In the genomic region with DNA sequence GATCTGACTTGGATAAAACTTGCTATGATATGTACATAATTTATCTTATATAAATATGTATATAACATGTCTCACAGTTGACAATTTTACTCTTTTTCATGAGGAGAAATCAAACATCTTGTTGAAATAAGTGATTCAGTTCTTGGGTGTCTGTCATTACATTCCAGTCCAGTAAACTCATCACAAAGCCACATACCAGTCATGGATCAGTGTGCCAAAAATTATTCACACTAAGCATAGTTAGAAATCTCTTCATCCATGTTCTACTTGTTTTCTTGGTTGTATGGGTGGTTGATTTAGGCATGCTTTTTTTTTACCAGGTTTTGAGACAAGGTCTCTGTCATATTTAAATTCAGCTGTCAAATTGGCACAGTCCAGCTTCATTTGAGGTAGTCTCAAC, we compare ENCODE assay signal across 43 mouse cellular contexts. TPM values are rescaled to one million over a fixed set of nuclear protein-coding genes. Genes with fewer than 3 reads are reported as not detected.
"Had no signal": no experiment of that assay in that cellular context is flagged by ENCODE, and none has a peak within 500 bp of the region (broad histone marks: within the 10 kb centered on the region; RNA-seq: fewer than 3 reads in every experiment).

No protein-coding gene starts in this region.

- H3K4me3 ChIP-seq: gastrocnemius, adult 2 months; heart, adult 2 months; heart, embryonic 13.5 days; heart, embryonic 15.5 days; hindbrain, embryonic 13.5 days; hindbrain, embryonic 15.5 days; limb, embryonic 13.5 days; limb, embryonic 15.5 days; liver, embryonic 12.5 days had no signal

- H3K36me3 ChIP-seq: heart, embryonic 13.5 days; heart, embryonic 15.5 days; hindbrain, embryonic 13.5 days; hindbrain, embryonic 15.5 days; limb, embryonic 13.5 days; limb, embryonic 15.5 days; liver, embryonic 12.5 days had no signal

- H3K27me3 ChIP-seq: heart, embryonic 13.5 days; heart, embryonic 15.5 days; hindbrain, embryonic 13.5 days; hindbrain, embryonic 15.5 days; limb, embryonic 13.5 days; limb, embryonic 15.5 days; liver, embryonic 12.5 days had no signal

- DNase-seq: gastrocnemius, adult 2 months; gastrocnemius, postnatal 10 days; gastrocnemius, postnatal 25 days; heart, adult 11 months; heart, adult 2 months; heart, postnatal 14 days; heart, postnatal 36 days; kidney, adult 11 months; kidney, adult 2 months; kidney, postnatal 10 days; kidney, postnatal 25 days; kidney, postnatal 4 days; layer of hippocampus, adult 9-11 months; layer of hippocampus, postnatal 36 days; left cerebral cortex, postnatal 4 days had no signal

- H3K4me1 ChIP-seq: heart, embryonic 13.5 days; heart, embryonic 15.5 days; hindbrain, embryonic 13.5 days; hindbrain, embryonic 15.5 days; limb, embryonic 13.5 days; limb, embryonic 15.5 days; liver, embryonic 12.5 days had no signal

- H3K9me3 ChIP-seq: heart, embryonic 13.5 days; heart, embryonic 15.5 days; hindbrain, embryonic 13.5 days; hindbrain, embryonic 15.5 days; limb, embryonic 13.5 days; limb, embryonic 15.5 days; liver, embryonic 12.5 days had no signal

- H3K4me2 ChIP-seq: heart, embryonic 11.5 days; heart, embryonic 13.5 days; heart, embryonic 15.5 days; hindbrain, embryonic 13.5 days; hindbrain, embryonic 15.5 days; limb, embryonic 13.5 days; limb, embryonic 15.5 days; liver, embryonic 12.5 days had no signal

- ATAC-seq: hindbrain, postnatal 0 days; intestine, embryonic 16.5 days; liver, embryonic 12.5 days had no signal

- H3K27ac ChIP-seq: gastrocnemius, adult 2 months; heart, adult 2 months; heart, embryonic 13.5 days; heart, embryonic 15.5 days; hindbrain, embryonic 13.5 days; hindbrain, embryonic 15.5 days; hindbrain, postnatal 0 days; limb, embryonic 13.5 days; limb, embryonic 15.5 days; liver, embryonic 12.5 days; liver, embryonic 14.5 days had no signal

- H3K9ac ChIP-seq: heart, embryonic 13.5 days; heart, embryonic 15.5 days; hindbrain, embryonic 13.5 days; hindbrain, embryonic 15.5 days; limb, embryonic 13.5 days; limb, embryonic 15.5 days; liver, embryonic 12.5 days; liver, embryonic 14.5 days had no signal

RNA-seq across cellular contexts. Expression of a gene that starts 4.7 kb away (rescaled TPM):
- total RNA-seq: gastrocnemius, adult 2 months; gastrocnemius, postnatal 10 days; gastrocnemius, postnatal 25 days; heart, adult 2 months; heart, postnatal 14 days; heart, postnatal 36 days; hematopoietic stem cell, adult 5-6 weeks; hindbrain, postnatal 0 days; layer of hippocampus, adult 18-20 months; layer of hippocampus, adult 8-10 months; layer of hippocampus, postnatal 14 days; layer of hippocampus, postnatal 36 days; left cerebral cortex, adult 18-20 months; left cerebral cortex, adult 8-10 months; left cerebral cortex, postnatal 10 days; left cerebral cortex, postnatal 25 days; left cerebral cortex, postnatal 4 days; liver, adult 2 months had no signal
- polyA plus RNA-seq: gonadal fat pad, adult 2 months; heart, adult 2 months; heart, embryonic 11.5 days; heart, embryonic 13.5 days; heart, embryonic 15.5 days; heart, postnatal 0 days; hindbrain, embryonic 11.5 days; hindbrain, embryonic 13.5 days; hindbrain, embryonic 15.5 days; hindbrain, postnatal 0 days; intestine, embryonic 14.5 days; intestine, embryonic 16.5 days; kidney, adult 2 months; kidney, embryonic 14.5 days; kidney, embryonic 16.5 days; limb, embryonic 11.5 days; limb, embryonic 13.5 days; limb, embryonic 15.5 days; liver, adult 2 months; liver, embryonic 12.5 days; liver, embryonic 14.5 days; liver, embryonic 16.5 days had no signal

RNA-seq across cellular contexts. Expression of a gene that starts 10.5 kb away (rescaled TPM):
- total RNA-seq: gastrocnemius, adult 2 months; gastrocnemius, postnatal 10 days; gastrocnemius, postnatal 25 days; heart, adult 2 months; heart, postnatal 14 days; heart, postnatal 36 days; hematopoietic stem cell, adult 5-6 weeks; hindbrain, postnatal 0 days; layer of hippocampus, adult 18-20 months; layer of hippocampus, adult 8-10 months; layer of hippocampus, postnatal 14 days; layer of hippocampus, postnatal 36 days; left cerebral cortex, adult 18-20 months; left cerebral cortex, adult 8-10 months; left cerebral cortex, postnatal 10 days; left cerebral cortex, postnatal 25 days; left cerebral cortex, postnatal 4 days; liver, adult 2 months had no signal
- polyA plus RNA-seq: gonadal fat pad, adult 2 months; heart, adult 2 months; heart, embryonic 11.5 days; heart, embryonic 13.5 days; heart, embryonic 15.5 days; heart, postnatal 0 days; hindbrain, embryonic 11.5 days; hindbrain, embryonic 13.5 days; hindbrain, embryonic 15.5 days; hindbrain, postnatal 0 days; intestine, embryonic 14.5 days; intestine, embryonic 16.5 days; kidney, adult 2 months; kidney, embryonic 14.5 days; kidney, embryonic 16.5 days; limb, embryonic 11.5 days; limb, embryonic 13.5 days; limb, embryonic 15.5 days; liver, adult 2 months; liver, embryonic 12.5 days; liver, embryonic 14.5 days; liver, embryonic 16.5 days had no signal

RNA-seq across cellular contexts. Expression of a gene that starts 13.3 kb away (rescaled TPM):
- total RNA-seq: gastrocnemius, postnatal 10 days; hematopoietic stem cell, adult 5-6 weeks; hindbrain, postnatal 0 days; layer of hippocampus, postnatal 36 days; left cerebral cortex, adult 18-20 months; left cerebral cortex, adult 8-10 months; left cerebral cortex, postnatal 25 days; liver, adult 2 months had no signal
- polyA plus RNA-seq: gonadal fat pad, adult 2 months; heart, adult 2 months; heart, embryonic 11.5 days; heart, embryonic 13.5 days; heart, embryonic 15.5 days; heart, postnatal 0 days; hindbrain, embryonic 11.5 days; hindbrain, embryonic 13.5 days; hindbrain, embryonic 15.5 days; hindbrain, postnatal 0 days; intestine, embryonic 14.5 days; intestine, embryonic 16.5 days; kidney, adult 2 months; kidney, embryonic 14.5 days; kidney, embryonic 16.5 days; limb, embryonic 11.5 days; limb, embryonic 13.5 days; limb, embryonic 15.5 days; liver, adult 2 months; liver, embryonic 12.5 days; liver, embryonic 14.5 days; liver, embryonic 16.5 days had no signal

RNA-seq across cellular contexts. Expression of a gene that starts 23.9 kb away (rescaled TPM):
- total RNA-seq: gastrocnemius, adult 2 months; gastrocnemius, postnatal 10 days; gastrocnemius, postnatal 25 days; heart, adult 2 months; heart, postnatal 14 days; heart, postnatal 36 days; hematopoietic stem cell, adult 5-6 weeks; hindbrain, postnatal 0 days; layer of hippocampus, adult 18-20 months; layer of hippocampus, adult 8-10 months; layer of hippocampus, postnatal 14 days; layer of hippocampus, postnatal 36 days; left cerebral cortex, adult 18-20 months; left cerebral cortex, adult 8-10 months; left cerebral cortex, postnatal 10 days; left cerebral cortex, postnatal 25 days; left cerebral cortex, postnatal 4 days; liver, adult 2 months had no signal
- polyA plus RNA-seq: gonadal fat pad, adult 2 months; heart, adult 2 months; heart, embryonic 11.5 days; heart, embryonic 13.5 days; heart, embryonic 15.5 days; heart, postnatal 0 days; hindbrain, embryonic 11.5 days; hindbrain, embryonic 13.5 days; hindbrain, embryonic 15.5 days; hindbrain, postnatal 0 days; intestine, embryonic 14.5 days; intestine, embryonic 16.5 days; kidney, adult 2 months; kidney, embryonic 14.5 days; kidney, embryonic 16.5 days; limb, embryonic 11.5 days; limb, embryonic 13.5 days; limb, embryonic 15.5 days; liver, adult 2 months; liver, embryonic 12.5 days; liver, embryonic 14.5 days; liver, embryonic 16.5 days had no signal

RNA-seq across cellular contexts. Expression of a gene that starts 26.2 kb away (rescaled TPM):
- total RNA-seq: gastrocnemius, adult 2 months; gastrocnemius, postnatal 10 days; gastrocnemius, postnatal 25 days; heart, adult 2 months; hematopoietic stem cell, adult 5-6 weeks; hindbrain, postnatal 0 days; layer of hippocampus, adult 18-20 months; layer of hippocampus, adult 8-10 months; layer of hippocampus, postnatal 14 days; layer of hippocampus, postnatal 36 days; left cerebral cortex, adult 18-20 months; left cerebral cortex, adult 8-10 months; left cerebral cortex, postnatal 10 days; left cerebral cortex, postnatal 25 days; left cerebral cortex, postnatal 4 days; liver, adult 2 months had no signal
- polyA plus RNA-seq: gonadal fat pad, adult 2 months; heart, adult 2 months; heart, embryonic 11.5 days; heart, embryonic 13.5 days; heart, embryonic 15.5 days; heart, postnatal 0 days; hindbrain, embryonic 11.5 days; hindbrain, embryonic 13.5 days; hindbrain, embryonic 15.5 days; hindbrain, postnatal 0 days; intestine, embryonic 14.5 days; intestine, embryonic 16.5 days; kidney, adult 2 months; kidney, embryonic 14.5 days; kidney, embryonic 16.5 days; limb, embryonic 11.5 days; limb, embryonic 13.5 days; limb, embryonic 15.5 days; liver, adult 2 months; liver, embryonic 12.5 days; liver, embryonic 14.5 days; liver, embryonic 16.5 days had no signal
